Mouse (Mus musculus): ENCODE measurements around the gene Olfr1302. TPM values are rescaled to one million over a fixed set of nuclear protein-coding genes. Genes with fewer than 3 reads are reported as not detected.

The Olfr1302 gene
- not detected in 2 replicates for polyA plus RNA-seq (2015; fragmentation: Nextera tagmentation; extraction: Ambion mirVana)

GRCm38 (mm10) chr2:111777129-111777528 is at the start of gene Olfr1302:
TSS of gene Olfr1302 (plus strand) at chr2:111777429.
- H3K27me3 ChIP-seq: no peaks in the 10 kb centered on the region
- H3K36me3 ChIP-seq: no peaks in the 10 kb centered on the region
- WGBS: 79% methylated on average over 2 of the region's 2 CpGs
- no peak within 1 kb of the TSS for H3K4me2 ChIP-seq
- H3K4me3 ChIP-seq: no peak within 1 kb of the TSS
- no peak for ATAC-seq (ENCODE audit: low FRiP score)
- H3K9ac ChIP-seq: no peak within 1 kb of the TSS
- H3K27ac ChIP-seq: no peak within 1 kb of the TSS
- H3K4me1 ChIP-seq (replicated peaks): no peaks in the 10 kb centered on the region
- H3K9me3 ChIP-seq: no peaks in the 10 kb centered on the region

GRCm38 (mm10) chr2:111750706-111751105 is 26.5 kb upstream of the Olfr1302 start, which contains the start of gene Olfr1301:
TSS of gene Olfr1301 (plus strand) at chr2:111751006.
- H3K4me1 ChIP-seq (replicated peaks): no peaks in the 10 kb centered on the region

GRCm38 (mm10) chr2:111812936-111813335 is 35.7 kb downstream of the Olfr1302 start:
- no peak overlapping the region for H3K4me2 ChIP-seq
- no peak overlapping the region for H3K27ac ChIP-seq
- no peaks in the 10 kb centered on the region for H3K27me3 ChIP-seq
- H3K9me3 ChIP-seq: no peaks in the 10 kb centered on the region
- H3K4me3 ChIP-seq: no peak overlapping the region
- H3K36me3 ChIP-seq: no peaks in the 10 kb centered on the region
- no peak for ATAC-seq (ENCODE audit: low FRiP score)
- no peak overlapping the region for H3K9ac ChIP-seq
- H3K4me1 ChIP-seq (replicated peaks): no peaks in the 10 kb centered on the region

More at GRCm38 (mm10) chr2:111750706-111751105, 26.5 kb upstream of the Olfr1302 start, which contains the start of gene Olfr1301:
- H3K4me2 ChIP-seq: no peak within 1 kb of the TSS
- H3K9ac ChIP-seq: no peak within 1 kb of the TSS
- H3K9me3 ChIP-seq: no peaks in the 10 kb centered on the region
- no peaks in the 10 kb centered on the region for H3K36me3 ChIP-seq
- no peak within 1 kb of the TSS for H3K27ac ChIP-seq
- H3K4me3 ChIP-seq: no peak within 1 kb of the TSS
- no peaks in the 10 kb centered on the region for H3K27me3 ChIP-seq
- WGBS: 85% methylated on average over 3 of the region's 3 CpGs
- ATAC-seq (ENCODE audit: low FRiP score): no peak

- Histone ChIP-seq H3K9me3 (no peaks in the 10 kb centered on the region), H3K4me2 (no peak within 1 kb of the TSS), H3K36me3 (no peaks in the 10 kb centered on the region), H3K27ac (no peak within 1 kb of the TSS), H3K27me3 (no peaks in the 10 kb centered on the region), H3K9ac (no peak within 1 kb of the TSS), H3K4me1 (replicated peaks) (no peaks in the 10 kb centered on the region), H3K4me3 (no peak within 1 kb of the TSS)
- 90% methylated on average over 2 of the region's 2 CpGs for WGBS
- ATAC-seq (ENCODE audit: low FRiP score): no peak
Measured at GRCm38 (mm10) chr2:111820240-111820639, 43.0 kb downstream of the Olfr1302 start, which contains the start of gene Olfr1303. TSS of gene Olfr1303 (minus strand) at chr2:111820340.

Other genes with a start within 250 kb of the Olfr1302 start
- not detected in 2 replicates for gene Olfr1294, start 237.1 kb upstream of the Olfr1302 start, polyA plus RNA-seq (2015; fragmentation: Nextera tagmentation; extraction: Ambion mirVana)
- not detected in 2 replicates for gene Olfr1295, start 207.7 kb upstream of the Olfr1302 start, polyA plus RNA-seq (2015; fragmentation: Nextera tagmentation; extraction: Ambion mirVana)
- gene Olfr1297, start 150.9 kb upstream of the Olfr1302 start, polyA plus RNA-seq (2015; fragmentation: Nextera tagmentation; extraction: Ambion mirVana): not detected in 2 replicates
- gene Olfr1298, start 128.2 kb upstream of the Olfr1302 start, polyA plus RNA-seq (2015; fragmentation: Nextera tagmentation; extraction: Ambion mirVana): not detected in 2 replicates
- not detected in 2 replicates for gene Olfr1299, start 116.0 kb upstream of the Olfr1302 start, polyA plus RNA-seq (2015; fragmentation: Nextera tagmentation; extraction: Ambion mirVana)
- gene Olfr1301, start 26.4 kb upstream of the Olfr1302 start, polyA plus RNA-seq (2015; fragmentation: Nextera tagmentation; extraction: Ambion mirVana): not detected in 2 replicates
- gene Olfr1303, start 42.9 kb downstream of the Olfr1302 start, polyA plus RNA-seq (2015; fragmentation: Nextera tagmentation; extraction: Ambion mirVana): not detected in 2 replicates
- gene Olfr1305, start 99.7 kb downstream of the Olfr1302 start, polyA plus RNA-seq (2015; fragmentation: Nextera tagmentation; extraction: Ambion mirVana): not detected in 2 replicates
- not detected in 2 replicates for gene Olfr1306, start 138.8 kb downstream of the Olfr1302 start, polyA plus RNA-seq (2015; fragmentation: Nextera tagmentation; extraction: Ambion mirVana)
- gene Olfr1307, start 172.0 kb downstream of the Olfr1302 start, polyA plus RNA-seq (2015; fragmentation: Nextera tagmentation; extraction: Ambion mirVana): not detected in 2 replicates
- gene Olfr1308, start 187.5 kb downstream of the Olfr1302 start, polyA plus RNA-seq (2015; fragmentation: Nextera tagmentation; extraction: Ambion mirVana): not detected in 2 replicates
- not detected in 2 replicates for gene Olfr1309, start 212.9 kb downstream of the Olfr1302 start, polyA plus RNA-seq (2015; fragmentation: Nextera tagmentation; extraction: Ambion mirVana)
- gene Olfr1310, start 235.3 kb downstream of the Olfr1302 start, polyA plus RNA-seq (2015; fragmentation: Nextera tagmentation; extraction: Ambion mirVana): not detected in 2 replicates
- gene Olfr1311, start 247.0 kb downstream of the Olfr1302 start, polyA plus RNA-seq (2015; fragmentation: Nextera tagmentation; extraction: Ambion mirVana): not detected in 2 replicates